Mouse (Mus musculus): ENCODE measurements around the gene Ap3b2.

Ap3b2 gene

DNA sequence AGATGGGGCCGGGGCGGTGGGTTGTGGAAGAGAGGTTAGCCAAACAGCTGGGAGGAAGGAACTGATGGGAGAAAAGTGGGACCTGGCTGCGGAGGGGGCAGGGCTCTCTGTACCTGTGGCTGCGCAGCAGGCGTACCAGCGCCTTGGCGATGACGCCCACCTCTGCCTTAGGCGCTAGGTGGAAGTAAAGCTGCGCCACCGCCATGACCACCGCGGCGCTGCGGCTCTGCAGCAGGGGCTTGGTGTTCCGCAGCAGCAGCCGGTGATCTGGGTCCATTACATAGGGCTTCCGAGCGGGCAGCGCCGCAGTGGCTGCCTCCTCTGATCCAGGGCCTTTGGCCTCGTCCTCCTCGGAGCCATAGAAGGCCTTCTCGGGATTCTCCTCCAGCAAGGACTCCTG lies 16.9 kb downstream of the Ap3b2 start:
- in situ Hi-C loops (cut with MboI): no loop called here

DNA sequence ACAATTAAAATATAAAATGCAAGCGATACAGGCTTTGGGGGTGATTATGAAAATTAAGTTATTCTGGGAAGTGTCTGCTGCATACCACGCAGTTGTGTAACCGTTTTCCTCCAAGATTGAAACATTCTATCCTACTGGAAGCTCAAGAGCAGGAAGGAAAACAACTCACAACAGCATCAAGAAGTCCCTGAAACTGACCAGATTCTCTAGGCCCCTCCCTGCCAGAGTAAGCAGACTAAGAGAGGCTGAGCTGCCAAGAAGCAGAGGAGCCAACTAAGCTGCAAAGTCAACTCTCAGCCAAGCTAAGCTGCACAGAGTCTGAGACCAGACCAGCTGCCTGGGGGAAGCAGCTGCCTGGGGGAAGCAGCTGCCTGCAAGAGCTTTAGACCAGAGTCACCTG lies 18.5 kb downstream of the Ap3b2 start:
- in situ Hi-C loops (cut with MboI): no loop called here

DNA sequence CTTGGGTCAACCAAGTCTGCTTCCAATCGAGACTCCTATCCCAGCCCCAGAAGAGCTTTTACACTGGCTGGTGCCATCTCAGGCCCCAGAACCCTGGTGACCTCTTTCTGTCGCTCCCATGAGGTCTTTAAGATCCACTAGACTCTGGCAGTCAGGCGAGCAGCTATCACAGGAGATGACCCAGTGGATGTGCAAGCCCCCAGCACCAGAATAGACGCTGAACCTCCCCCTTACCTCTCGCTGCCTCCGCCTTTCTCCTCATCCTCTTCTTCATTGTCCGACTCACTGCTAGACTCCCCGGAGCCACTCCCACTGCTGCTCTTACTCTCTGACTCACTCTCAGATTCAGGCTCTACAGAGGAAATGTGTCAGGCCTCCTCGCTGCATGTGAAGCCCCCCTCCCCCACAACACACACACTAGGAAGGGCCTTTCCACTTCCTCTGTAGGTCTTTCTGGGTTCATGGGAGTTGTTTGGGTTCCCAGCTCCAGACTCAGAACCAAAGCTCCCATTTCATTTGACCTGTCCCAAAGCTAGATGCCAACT lies 28.7 kb downstream of the Ap3b2 start:
- in situ Hi-C loops (cut with MboI): no loop called here

DNA sequence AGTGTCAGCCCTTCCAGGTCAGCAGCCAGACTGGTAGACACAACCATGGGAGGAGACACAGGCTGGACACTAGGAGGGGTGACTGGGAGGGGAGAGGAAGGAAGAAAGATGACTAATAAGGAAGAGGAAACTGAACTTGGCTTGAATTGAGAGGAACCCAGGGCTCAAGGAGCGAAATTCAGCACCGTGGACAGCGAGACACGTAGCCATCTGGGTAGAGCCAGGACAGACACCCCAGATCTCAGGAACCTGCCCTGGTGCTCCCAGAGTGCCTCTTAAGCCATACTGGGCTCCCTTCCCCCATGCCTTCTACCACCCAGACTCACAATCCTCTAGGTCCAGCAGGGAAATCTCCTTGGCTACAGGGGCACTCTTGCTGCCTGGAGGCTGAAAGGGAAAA lies 29.6 kb downstream of the Ap3b2 start:
- in situ Hi-C loops (cut with MboI): no loop called here

DNA sequence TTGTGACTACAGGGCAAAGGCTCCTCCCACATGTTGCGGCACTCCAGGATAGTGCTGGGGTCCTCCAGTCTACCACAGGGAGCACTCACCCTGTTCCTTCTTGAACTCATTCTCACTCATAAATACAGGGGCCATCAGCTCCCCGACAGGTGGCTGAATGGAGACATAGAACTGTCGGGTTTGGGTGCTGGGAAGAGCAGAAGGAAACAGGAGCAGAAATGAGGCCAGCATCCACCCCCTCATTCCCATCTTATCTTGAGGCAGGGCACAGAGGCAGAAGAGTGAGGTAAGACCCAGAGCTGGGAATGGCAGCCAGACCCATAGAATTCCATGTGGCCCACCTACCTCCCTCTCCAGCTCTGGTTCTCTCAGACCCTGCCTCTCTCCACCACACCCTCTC lies 30.9 kb downstream of the Ap3b2 start:
- in situ Hi-C loops (cut with MboI): no loop called here

DNA sequence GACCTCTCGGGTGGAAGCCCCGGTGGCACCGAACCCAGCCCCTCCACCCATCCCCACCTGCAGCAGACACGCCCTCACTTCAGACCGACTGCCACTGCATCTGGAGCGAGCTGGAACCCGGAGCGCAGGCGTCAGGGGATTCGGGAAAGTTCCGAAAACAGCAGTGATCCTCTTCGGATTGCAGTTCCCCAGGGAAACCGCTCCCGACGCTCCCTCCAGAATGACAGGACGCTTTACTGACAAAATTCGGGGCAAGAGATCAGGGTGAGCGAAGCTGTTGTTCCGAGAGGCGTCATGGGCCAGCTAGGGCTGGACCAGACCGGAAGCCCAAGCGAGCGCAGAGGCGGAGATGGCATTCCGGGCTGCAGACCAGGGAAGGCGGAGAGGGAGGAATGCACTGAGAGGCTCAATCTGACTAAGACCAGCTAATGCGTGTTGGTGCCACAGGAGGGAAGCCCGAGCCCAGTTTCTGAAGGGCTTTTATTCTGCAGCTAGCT lies 38.5 kb downstream of the Ap3b2 start, which contains the start of gene Cpeb1:
Gene Cpeb1 (minus strand): TSS at position 311 of the 497 bp plus-strand sequence.
- in situ Hi-C loops (cut with MboI): no loop called here

DNA sequence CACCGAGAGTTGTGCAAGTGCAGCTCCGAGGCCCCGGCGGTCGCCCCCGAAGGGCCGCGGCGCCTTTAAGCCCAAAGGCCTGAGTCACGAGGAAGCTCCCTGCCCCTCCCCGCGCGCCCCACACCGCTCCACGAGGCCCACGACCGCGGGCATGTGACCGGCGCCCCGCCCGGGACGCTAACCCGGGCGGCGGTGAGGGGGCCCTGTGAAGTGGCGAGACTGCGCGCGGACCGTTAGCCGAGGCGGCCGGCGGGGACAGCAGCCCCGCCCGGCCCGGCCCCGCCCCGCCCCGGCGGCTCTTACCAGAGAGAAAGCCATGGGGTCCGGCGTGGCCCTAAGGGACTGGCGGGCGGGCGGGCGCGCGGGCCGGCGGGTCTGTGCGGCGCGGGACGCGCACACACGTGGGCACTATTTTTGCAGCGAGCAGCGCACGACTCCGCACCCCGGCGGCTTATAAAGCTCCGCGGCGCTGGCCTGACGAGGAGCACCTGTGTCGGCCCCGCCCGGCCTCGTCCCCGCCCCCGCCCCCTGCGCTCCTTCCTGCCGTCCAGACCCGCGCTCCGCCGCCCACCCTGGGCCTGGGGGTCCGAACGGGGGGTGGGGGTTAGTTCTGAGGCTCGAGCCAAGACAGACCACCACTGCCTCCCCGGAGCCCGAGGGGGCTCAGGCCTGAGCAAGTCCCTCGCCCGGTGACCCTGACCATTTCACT lies 39.2 kb downstream of the Ap3b2 start:
- in situ Hi-C loops (cut with MboI): no loop called here

DNA sequence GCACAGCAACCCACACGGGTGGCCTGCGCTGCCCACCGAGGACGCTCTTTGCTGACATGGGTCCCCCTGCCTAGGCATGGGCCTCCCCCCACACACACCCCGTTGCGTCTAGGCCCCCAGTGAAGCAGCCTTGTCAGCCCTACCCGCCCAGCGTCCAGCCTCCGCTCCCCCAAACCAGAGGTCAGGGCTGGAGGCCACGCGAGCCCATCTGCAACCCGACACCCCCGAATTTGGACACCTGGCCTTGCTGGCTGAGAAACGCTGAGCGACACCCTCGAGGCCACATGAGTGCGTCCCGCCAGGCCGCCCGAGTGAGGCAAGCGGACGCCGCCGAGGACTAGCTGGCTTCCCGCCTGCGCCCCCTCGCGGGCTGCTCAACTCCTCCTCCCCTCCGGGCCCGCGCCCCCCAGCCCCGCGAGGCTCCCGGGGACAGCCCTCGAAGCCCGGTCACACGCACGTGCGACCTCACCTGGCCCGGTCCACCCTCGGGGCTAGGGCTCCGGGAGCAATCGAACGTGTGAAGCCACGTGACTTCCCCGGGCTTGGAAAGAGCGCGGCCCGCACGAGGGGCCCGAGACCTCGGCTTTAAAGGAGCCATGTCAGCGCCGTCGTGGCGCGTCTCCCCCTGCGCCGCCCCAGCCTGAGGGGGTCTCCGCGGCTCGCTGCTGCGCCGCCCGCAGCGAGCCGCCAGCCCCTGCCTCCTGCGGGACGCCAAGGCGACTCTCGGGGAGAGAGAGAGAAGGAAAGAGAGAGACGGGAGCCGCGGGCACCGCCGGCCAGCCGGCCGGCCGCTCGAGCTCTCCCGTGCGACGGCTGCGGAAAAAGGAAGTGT lies 40.1 kb downstream of the Ap3b2 start:
- in situ Hi-C loops (cut with MboI): no loop called here

DNA sequence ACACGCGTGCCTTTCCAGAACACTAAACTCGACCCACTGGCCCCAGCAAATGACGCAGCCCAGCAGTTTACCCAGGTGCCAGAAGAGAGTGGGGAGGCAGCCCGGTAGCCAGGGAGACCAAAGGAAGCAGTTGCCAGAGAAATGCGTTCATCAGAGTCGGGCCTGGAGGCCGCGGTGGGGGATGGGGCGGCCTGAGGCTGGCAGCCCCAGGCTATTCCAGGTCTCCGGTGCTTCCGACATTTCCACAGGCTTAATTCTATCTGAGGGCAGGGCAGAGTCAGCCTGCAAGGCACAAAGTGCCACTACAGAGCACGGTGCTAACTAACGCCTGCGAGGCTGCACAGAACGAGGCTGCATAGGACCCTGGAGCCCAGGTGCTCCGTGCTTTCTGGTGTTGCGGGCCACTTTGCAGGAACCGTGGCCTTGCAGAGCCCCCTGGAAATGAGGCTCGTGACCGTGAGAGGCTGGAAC lies 40.7 kb downstream of the Ap3b2 start:
- in situ Hi-C loops (cut with MboI): no loop called here

Data from mature B cell (primary cell).